Mouse (Mus musculus): ENCODE results near the gene Mindy4.

- no peak for TF ChIP-seq CTCF (conservative IDR thresholded peaks at IDR 0.05; ENCODE audit: low read length)
- no peak for TF ChIP-seq NANOG (IDR thresholded peaks at IDR 0.05; ENCODE audit: borderline replicate concordance, low read length)
These were observed 147.3 kb downstream of the Mindy4 start for GRCm38 (mm10) chr6:55350383-55350952.
